Mouse (Mus musculus) limb, embryonic 13.5 days (tissue): ENCODE results near the gene 2410004P03Rik. TPM values are rescaled to one million over a fixed set of nuclear protein-coding genes. Genes with fewer than 3 reads are reported as not detected.

Source experiments
- ATAC-seq: fragments of 200-750 bp; cut with Nextera tagmentation; 2 replicates; pipeline ENCODE4 v1.8.0; 2017; ENCODE audit warnings: low read depth, moderate number of reproducible peaks, moderate TSS enrichment; ENCODE audit not compliant: low FRiP score
- H3K27ac ChIP-seq: fragments of 300-500 bp; sonication (generic); 2 replicates; pipeline ENCODE4 v1.5.1; 2015; ENCODE audit warnings: inconsistent platforms, mild to moderate bottlenecking, moderate library complexity
- H3K27me3 ChIP-seq: fragments of 300-500 bp; sonication (generic); 2 replicates; pipeline ENCODE4 v1.6.1; 2015; ENCODE audit warnings: mild to moderate bottlenecking, inconsistent platforms
- H3K36me3 ChIP-seq: fragments of 300-500 bp; sonication (generic); 2 replicates; pipeline ENCODE4 v1.6.1; 2015; ENCODE audit warnings: inconsistent platforms, mild to moderate bottlenecking, moderate library complexity
- H3K4me1 ChIP-seq: fragments of 300-500 bp; sonication (generic); 2 replicates; pipeline ENCODE4 v1.6.1; 2015; ENCODE audit warnings: inconsistent platforms
- H3K4me2 ChIP-seq: fragments of 300-500 bp; sonication (generic); replicated peaks from 2 replicates; pipeline ENCODE4 v1.6.1; 2015; ENCODE audit warnings: inconsistent platforms, mild to moderate bottlenecking, moderate library complexity
- H3K4me3 ChIP-seq: fragments of 300-500 bp; sonication (generic); 2 replicates; pipeline ENCODE4 v1.5.1; 2015; ENCODE audit warnings: moderate library complexity, mild to moderate bottlenecking, inconsistent platforms
- H3K9ac ChIP-seq: fragments of 300-500 bp; sonication (generic); 2 replicates; pipeline ENCODE4 v1.6.1; 2015; ENCODE audit warnings: mild to moderate bottlenecking, inconsistent platforms
- H3K9me3 ChIP-seq: fragments of 300-500 bp; sonication (generic); 2 replicates; pipeline ENCODE4 v1.6.1; 2016; ENCODE audit warnings: inconsistent platforms
- WGBS: fragments of 180-500 bp; shearing (Covaris S2); methylation state at CpG from one replicate; pipeline ENCODE4 v1.1.7; 2015; 5-methylcytosine and 5-hydroxymethylcytosine counted together
- polyA plus RNA-seq: library from polyadenylated mRNA; unstranded; fragments of >200 nt; fragmentation: Nextera tagmentation; extraction: Ambion mirVana; gene quantifications from 2 replicates; pipeline ENCODE4 v1.2.1, GENCODE M21; 2015

The 2410004P03Rik gene
- 0.52 and 0.65 TPM in 2 replicates for polyA plus RNA-seq

- H3K36me3 ChIP-seq = no peaks in the 10 kb centered on the region
- peak within 1 kb of the TSS; percentile 69 for H3K4me2 ChIP-seq
- ATAC-seq = peak; percentile 75
- peaks cover 5% of the 10 kb centered on the region for H3K9me3 ChIP-seq
- 8% methylated on average over 29 of the region's 29 CpGs for WGBS
- no peaks in the 10 kb centered on the region for H3K27me3 ChIP-seq
- H3K4me3 ChIP-seq = peak within 1 kb of the TSS; percentile 44
- H3K27ac ChIP-seq = no peak within 1 kb of the TSS
- H3K4me1 ChIP-seq = no peaks in the 10 kb centered on the region
- peak within 1 kb of the TSS; percentile 62 for H3K9ac ChIP-seq
These were observed at the start of gene 2410004P03Rik for GRCm38 (mm10) chr12:17011100-17011870. TSS of gene 2410004P03Rik (minus strand) at chr12:17011727.

GRCm38 (mm10) chr12:17061183-17061722 lies 49.7 kb upstream of the 2410004P03Rik start:
- Histone ChIP-seq H3K4me2 (peak overlapping the region; percentile 1; the same call in 1 of the 2 replicates), H3K36me3 (no peaks in the 10 kb centered on the region), H3K9me3 (no peaks in the 10 kb centered on the region), H3K4me3 (no peak overlapping the region), H3K27me3 (no peaks in the 10 kb centered on the region; the same call in 1 of the 2 replicates), H3K9ac (no peak overlapping the region), H3K27ac (no peak overlapping the region), H3K4me1 (peaks cover 18% of the 10 kb centered on the region)
- no peak for ATAC-seq
- WGBS = 7% methylated on average over 7 of the region's 7 CpGs

GRCm38 (mm10) chr12:17058490-17058889 lies 47.0 kb upstream of the 2410004P03Rik start:
- peaks cover 18% of the 10 kb centered on the region for H3K4me1 ChIP-seq
- no peaks in the 10 kb centered on the region for H3K9me3 ChIP-seq
- H3K4me3 ChIP-seq = no peak overlapping the region
- WGBS = 84% methylated on average over 10 of the region's 10 CpGs
- no peak for ATAC-seq
- H3K27ac ChIP-seq = no peak overlapping the region
- H3K4me2 ChIP-seq = no peak overlapping the region
- H3K36me3 ChIP-seq = no peaks in the 10 kb centered on the region
- H3K27me3 ChIP-seq = no peaks in the 10 kb centered on the region; the same call in 1 of the 2 replicates
- H3K9ac ChIP-seq = no peak overlapping the region

GRCm38 (mm10) chr12:17057110-17057509 lies 45.6 kb upstream of the 2410004P03Rik start:
- Histone ChIP-seq H3K4me3 (no peak overlapping the region), H3K4me2 (no peak overlapping the region), H3K4me1 (peaks cover 15% of the 10 kb centered on the region), H3K27me3 (no peaks in the 10 kb centered on the region), H3K36me3 (no peaks in the 10 kb centered on the region), H3K27ac (no peak overlapping the region), H3K9ac (no peak overlapping the region), H3K9me3 (no peaks in the 10 kb centered on the region)
- no peak for ATAC-seq
- WGBS = 80% methylated on average over 8 of the region's 8 CpGs

GRCm38 (mm10) chr12:17055766-17056165 lies 44.2 kb upstream of the 2410004P03Rik start:
- no peak overlapping the region for H3K4me2 ChIP-seq
- H3K9me3 ChIP-seq = no peaks in the 10 kb centered on the region
- WGBS = 87% methylated on average over 4 of the region's 4 CpGs
- H3K36me3 ChIP-seq = no peaks in the 10 kb centered on the region
- H3K9ac ChIP-seq = no peak overlapping the region
- ATAC-seq = no peak
- no peak overlapping the region for H3K4me3 ChIP-seq
- peaks cover 2% of the 10 kb centered on the region for H3K4me1 ChIP-seq
- H3K27me3 ChIP-seq = 0 out of 2 replicates have a peak, but pooled peaks cover 2% of the 10 kb centered on the region
- no peak overlapping the region for H3K27ac ChIP-seq

- no peak for ATAC-seq
- H3K27ac ChIP-seq = no peak overlapping the region
- no peak overlapping the region for H3K9ac ChIP-seq
- no peak overlapping the region for H3K4me2 ChIP-seq
- no peaks in the 10 kb centered on the region for H3K36me3 ChIP-seq
- WGBS = 55% methylated on average over 4 of the region's 4 CpGs
- 0 out of 2 replicates have a peak, but pooled peaks cover 2% of the 10 kb centered on the region for H3K27me3 ChIP-seq
- no peaks in the 10 kb centered on the region for H3K9me3 ChIP-seq
- H3K4me3 ChIP-seq = no peak overlapping the region
- H3K4me1 ChIP-seq = no peaks in the 10 kb centered on the region
These were observed 43.2 kb upstream of the 2410004P03Rik start for GRCm38 (mm10) chr12:17054691-17055090.

- no peak overlapping the region for H3K4me2 ChIP-seq
- no peaks in the 10 kb centered on the region for H3K9me3 ChIP-seq
- 0 out of 2 replicates have a peak, but pooled peaks cover 2% of the 10 kb centered on the region for H3K27me3 ChIP-seq
- no peaks in the 10 kb centered on the region for H3K4me1 ChIP-seq
- H3K4me3 ChIP-seq = no peak overlapping the region
- ATAC-seq = no peak
- H3K9ac ChIP-seq = no peak overlapping the region
- H3K27ac ChIP-seq = no peak overlapping the region
- WGBS = 70% methylated on average over 2 of the region's 2 CpGs
- H3K36me3 ChIP-seq = no peaks in the 10 kb centered on the region
These were observed 41.1 kb upstream of the 2410004P03Rik start for GRCm38 (mm10) chr12:17052673-17053072.

GRCm38 (mm10) chr12:17051057-17051456 lies 39.5 kb upstream of the 2410004P03Rik start:
- WGBS = 43% methylated on average over 4 of the region's 4 CpGs
- Histone ChIP-seq H3K4me3 (no peak overlapping the region), H3K36me3 (no peaks in the 10 kb centered on the region), H3K9ac (no peak overlapping the region), H3K27me3 (0 out of 2 replicates have a peak, but pooled peaks cover 2% of the 10 kb centered on the region), H3K9me3 (no peaks in the 10 kb centered on the region), H3K4me2 (no peak overlapping the region), H3K4me1 (no peaks in the 10 kb centered on the region), H3K27ac (no peak overlapping the region)
- ATAC-seq = no peak

GRCm38 (mm10) chr12:17049796-17050195 lies 38.3 kb upstream of the 2410004P03Rik start:
- Histone ChIP-seq H3K36me3 (no peaks in the 10 kb centered on the region), H3K27me3 (0 out of 2 replicates have a peak, but pooled peaks cover 2% of the 10 kb centered on the region), H3K4me1 (no peaks in the 10 kb centered on the region), H3K9ac (no peak overlapping the region), H3K4me3 (no peak overlapping the region), H3K9me3 (no peaks in the 10 kb centered on the region), H3K27ac (no peak overlapping the region), H3K4me2 (no peak overlapping the region)
- 93% methylated on average over 1 of the region's 1 CpGs for WGBS
- ATAC-seq = no peak

- H3K4me3 ChIP-seq = no peak overlapping the region
- H3K9me3 ChIP-seq = no peaks in the 10 kb centered on the region
- no peak for ATAC-seq
- no peak overlapping the region for H3K4me2 ChIP-seq
- H3K27ac ChIP-seq = no peak overlapping the region
- H3K9ac ChIP-seq = no peak overlapping the region
- H3K27me3 ChIP-seq = 0 out of 2 replicates have a peak, but pooled peaks cover 2% of the 10 kb centered on the region
- no peaks in the 10 kb centered on the region for H3K4me1 ChIP-seq
- H3K36me3 ChIP-seq = no peaks in the 10 kb centered on the region
- WGBS = 69% methylated on average over 7 of the region's 7 CpGs
These were observed 37.6 kb upstream of the 2410004P03Rik start for GRCm38 (mm10) chr12:17048979-17049612.

- 45% methylated on average over 5 of the region's 5 CpGs for WGBS
- Histone ChIP-seq H3K4me1 (no peaks in the 10 kb centered on the region), H3K4me3 (no peak overlapping the region), H3K27ac (no peak overlapping the region), H3K9ac (no peak overlapping the region), H3K36me3 (no peaks in the 10 kb centered on the region), H3K27me3 (no peaks in the 10 kb centered on the region), H3K9me3 (no peaks in the 10 kb centered on the region), H3K4me2 (no peak overlapping the region)
- no peak for ATAC-seq
These were observed 31.8 kb upstream of the 2410004P03Rik start for GRCm38 (mm10) chr12:17043311-17043710.

- ATAC-seq = no peak
- peaks cover 8% of the 10 kb centered on the region; the same call in 1 of the 2 replicates for H3K4me1 ChIP-seq
- H3K9ac ChIP-seq = no peak overlapping the region
- H3K4me3 ChIP-seq = no peak overlapping the region
- no peaks in the 10 kb centered on the region for H3K36me3 ChIP-seq
- 61% methylated on average over 1 of the region's 1 CpGs for WGBS
- H3K27ac ChIP-seq = no peak overlapping the region
- H3K27me3 ChIP-seq = no peaks in the 10 kb centered on the region
- H3K9me3 ChIP-seq = no peaks in the 10 kb centered on the region
- no peak overlapping the region for H3K4me2 ChIP-seq
These were observed 29.0 kb upstream of the 2410004P03Rik start for GRCm38 (mm10) chr12:17040567-17040966.
